Mouse (Mus musculus): ENCODE results near the gene Setd4.
A peak's percentile ranks its signal among the peaks of the same experiment; 100 is the strongest.

Gene Setd4

DNA sequence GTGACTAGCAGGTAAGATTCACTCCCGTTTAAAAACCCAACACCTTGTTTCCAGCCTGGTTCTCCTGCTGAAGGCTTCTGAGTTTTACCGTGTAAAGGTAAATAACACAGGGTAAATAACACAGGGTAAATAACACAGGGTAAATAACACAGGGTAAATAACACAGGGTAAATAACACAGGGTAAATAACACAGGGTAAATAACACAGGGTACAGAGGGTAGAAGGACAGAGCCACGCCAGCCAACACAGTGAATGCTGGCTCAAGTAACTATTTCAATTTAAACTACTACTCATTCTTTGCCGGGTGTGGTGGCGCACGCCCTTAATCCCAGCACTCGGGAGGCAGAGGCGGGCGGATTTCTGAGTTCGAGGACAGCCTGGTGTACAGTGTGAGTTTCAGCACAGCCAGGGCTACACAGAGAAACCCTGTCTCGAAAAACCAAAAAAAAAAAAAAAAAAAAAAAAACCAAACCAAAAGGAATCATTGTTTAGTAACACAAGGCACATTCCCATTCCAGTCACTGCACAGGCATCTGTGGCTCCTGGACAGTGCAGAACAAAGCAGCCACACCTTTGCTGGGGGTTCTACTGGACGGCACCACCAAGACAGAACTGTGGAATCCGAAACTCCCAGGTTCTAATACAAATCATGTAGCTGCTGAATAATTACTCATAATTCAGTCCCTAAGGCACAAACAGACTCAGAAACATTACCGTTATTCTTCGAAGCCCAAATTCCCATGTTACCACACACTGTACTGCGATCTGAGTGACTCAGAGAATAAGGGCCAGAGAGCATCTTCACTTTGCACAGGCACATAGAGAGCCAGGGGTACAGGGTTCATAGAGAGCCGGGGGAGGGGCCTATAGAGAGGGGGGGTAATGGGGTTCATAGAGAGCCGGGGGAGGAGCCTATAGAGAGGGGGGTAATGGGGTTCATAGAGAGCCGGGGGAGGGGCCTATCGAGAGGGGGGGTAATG lies 12.1 kb downstream of the Setd4 start:
- DNase-seq = no peak

DNA sequence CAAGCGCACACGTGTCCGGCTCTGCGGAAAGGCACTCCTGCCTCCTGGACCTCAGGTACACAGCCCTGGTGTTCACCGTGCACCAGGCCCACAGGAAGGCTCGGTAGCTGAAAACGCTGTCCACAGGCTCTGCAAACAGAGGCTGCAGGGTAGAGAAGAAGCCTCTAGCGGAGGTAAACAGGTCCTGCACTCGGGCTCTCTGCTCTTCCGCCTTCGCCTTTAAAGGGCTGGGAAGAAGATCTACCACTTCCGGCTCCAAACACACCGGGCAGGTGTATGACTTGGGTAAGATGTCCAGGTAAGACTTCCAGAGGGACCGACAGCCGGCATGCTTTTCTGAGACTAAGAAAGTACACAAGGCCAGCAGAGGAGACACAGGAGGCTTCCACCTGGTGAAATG lies 12.9 kb downstream of the Setd4 start:
- DNase-seq = no peak

DNA sequence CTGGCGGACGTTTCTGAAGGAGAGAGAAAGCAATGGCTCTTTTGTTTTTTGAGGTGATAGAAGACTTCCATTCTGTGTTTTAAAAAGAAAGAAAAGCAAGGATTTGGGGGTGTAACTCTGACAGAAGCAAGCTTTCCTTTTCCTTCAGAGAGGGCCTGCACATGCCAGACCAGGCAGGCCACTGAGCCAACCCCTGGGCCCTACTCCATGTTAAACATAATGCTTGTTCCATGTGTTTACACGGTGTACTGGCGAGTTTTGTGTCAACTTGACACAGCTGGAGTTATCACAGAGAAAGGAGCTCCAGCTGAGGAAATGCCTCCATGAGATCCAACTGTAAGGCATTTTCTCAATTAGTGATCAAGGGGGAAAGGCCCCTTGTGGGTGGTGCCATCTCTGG lies 15.6 kb downstream of the Setd4 start:
- DNase-seq = no peak

DNA sequence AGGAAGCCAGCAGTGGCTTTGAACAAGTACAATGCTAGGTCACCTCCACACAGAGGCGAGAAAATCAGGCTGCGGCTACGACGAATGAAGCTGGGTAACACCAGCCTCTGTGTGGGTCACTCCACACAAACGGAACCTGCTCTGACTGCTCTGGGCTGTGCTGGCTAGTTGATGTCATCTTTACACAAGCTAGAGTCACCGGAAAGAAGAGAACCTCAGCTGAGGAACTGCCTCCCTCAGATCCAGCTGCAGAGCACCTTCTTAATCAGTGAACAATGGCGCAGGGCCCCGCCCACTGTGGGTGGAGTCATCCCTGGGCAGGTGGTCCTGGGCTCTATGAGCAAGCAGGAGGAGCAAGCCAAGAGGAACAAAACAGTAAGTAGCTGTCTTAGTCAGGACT lies 17.5 kb downstream of the Setd4 start:
- no peak for DNase-seq

DNA sequence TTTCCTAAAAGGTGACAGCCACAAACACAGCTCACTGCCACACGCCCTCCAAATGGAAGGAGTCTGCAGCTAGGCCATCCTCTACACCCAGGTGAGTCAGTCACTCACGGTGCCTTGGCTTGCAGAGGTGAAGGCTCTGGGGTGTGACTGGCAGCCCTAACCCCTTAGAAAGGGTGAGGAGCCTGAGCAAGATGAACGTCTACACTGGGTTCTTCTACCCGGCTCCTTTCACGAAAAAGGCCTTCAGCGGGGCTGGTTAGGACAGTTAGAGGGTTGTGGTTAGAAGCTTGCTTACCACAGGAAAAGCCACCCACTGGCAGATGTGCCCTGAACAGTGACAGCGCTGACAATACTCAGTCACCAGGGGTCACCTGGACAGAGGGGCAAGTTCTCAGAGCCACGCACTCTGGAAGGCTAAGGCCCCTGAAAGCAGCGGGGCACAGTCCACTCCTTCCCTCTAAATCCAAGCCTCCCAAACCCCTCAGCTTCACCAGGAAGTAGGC lies 18.1 kb downstream of the Setd4 start:
- DNase-seq = no peak

DNA sequence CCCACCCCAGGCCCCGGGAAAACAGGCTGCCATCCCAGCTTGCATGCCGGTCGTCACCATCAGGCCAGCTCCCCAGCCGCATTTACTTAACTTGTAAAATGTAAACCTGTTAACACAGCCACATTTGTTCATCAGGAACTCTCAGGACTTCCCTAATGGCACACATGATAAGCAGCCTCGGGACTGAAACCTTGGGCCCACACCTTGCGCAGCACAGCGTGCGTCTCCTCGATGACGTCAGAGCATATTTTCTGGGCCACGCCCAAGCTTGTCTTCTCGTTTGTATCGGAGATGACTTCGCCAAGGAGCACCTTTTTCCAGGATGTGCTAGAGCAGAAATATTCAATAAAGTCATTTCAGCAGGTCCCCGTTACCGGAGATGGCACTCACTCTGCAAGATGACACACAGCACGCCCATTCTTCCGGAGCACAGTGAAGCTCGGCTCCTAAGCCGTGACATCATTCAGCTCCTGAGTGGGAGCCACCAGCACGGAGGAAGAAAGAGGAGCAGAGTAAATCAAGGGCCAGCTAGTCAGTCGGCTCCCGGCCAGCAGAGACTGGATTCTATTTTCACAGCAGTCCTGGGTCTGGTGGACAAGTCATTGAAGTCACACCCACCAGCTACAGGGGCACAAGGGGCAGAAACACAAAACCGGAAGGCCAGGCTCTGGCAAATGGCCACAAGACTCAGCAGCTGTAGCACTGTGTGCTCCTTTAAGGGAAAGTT lies 18.7 kb downstream of the Setd4 start:
- peak; percentile 41 for DNase-seq

DNA sequence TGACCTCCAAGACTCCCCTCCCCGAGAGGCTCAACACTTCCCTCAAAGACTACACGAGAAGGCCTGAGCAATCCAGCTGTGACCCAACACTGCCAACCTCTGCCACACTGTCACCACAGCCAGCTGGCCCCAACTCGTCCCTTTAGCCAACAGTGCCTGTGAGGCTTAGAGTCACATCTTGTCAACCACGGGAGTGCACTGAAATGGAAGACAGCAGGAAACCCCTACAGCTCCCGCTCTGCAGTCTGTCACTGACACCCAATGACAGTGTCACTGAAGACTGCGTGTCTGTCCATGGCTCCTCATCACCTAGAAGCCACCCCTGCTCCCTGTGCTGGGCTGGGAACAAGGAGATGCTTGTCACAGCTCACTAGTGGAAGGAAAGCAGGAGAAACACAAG lies 22.7 kb downstream of the Setd4 start:
- DNase-seq = no peak

DNA sequence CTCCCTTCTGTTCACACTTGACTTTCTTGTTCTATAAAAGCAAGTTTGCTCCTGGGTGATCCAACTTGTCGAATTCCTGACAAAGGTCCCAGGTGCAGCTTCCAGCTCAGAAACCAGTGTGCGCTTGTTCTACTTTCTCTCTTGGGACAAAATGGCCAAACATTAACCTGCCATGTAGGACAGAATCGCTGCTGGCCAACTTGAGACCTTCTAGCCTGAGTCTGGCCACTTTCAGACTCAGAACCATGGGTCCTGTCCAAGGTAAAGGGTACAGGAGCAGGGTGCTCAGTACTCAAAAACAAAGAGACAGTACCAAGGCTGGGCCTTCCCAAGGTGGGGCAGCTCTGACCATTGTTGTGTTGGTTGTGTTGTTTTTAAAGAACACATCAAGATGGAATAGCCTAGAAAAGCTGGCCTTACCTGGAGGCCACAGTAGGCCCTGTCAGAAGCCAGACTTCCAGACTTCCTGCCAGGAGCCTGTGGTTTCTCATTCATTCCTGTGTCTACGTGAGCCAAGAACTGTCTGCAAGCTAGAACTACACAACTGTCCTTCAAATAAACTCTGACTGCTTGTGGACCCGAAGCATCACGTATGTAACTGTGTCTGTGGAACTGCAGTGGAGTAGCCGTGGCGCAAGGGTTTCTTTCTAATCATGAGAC lies 25.4 kb downstream of the Setd4 start:
- DNase-seq = peak; percentile 27

DNA sequence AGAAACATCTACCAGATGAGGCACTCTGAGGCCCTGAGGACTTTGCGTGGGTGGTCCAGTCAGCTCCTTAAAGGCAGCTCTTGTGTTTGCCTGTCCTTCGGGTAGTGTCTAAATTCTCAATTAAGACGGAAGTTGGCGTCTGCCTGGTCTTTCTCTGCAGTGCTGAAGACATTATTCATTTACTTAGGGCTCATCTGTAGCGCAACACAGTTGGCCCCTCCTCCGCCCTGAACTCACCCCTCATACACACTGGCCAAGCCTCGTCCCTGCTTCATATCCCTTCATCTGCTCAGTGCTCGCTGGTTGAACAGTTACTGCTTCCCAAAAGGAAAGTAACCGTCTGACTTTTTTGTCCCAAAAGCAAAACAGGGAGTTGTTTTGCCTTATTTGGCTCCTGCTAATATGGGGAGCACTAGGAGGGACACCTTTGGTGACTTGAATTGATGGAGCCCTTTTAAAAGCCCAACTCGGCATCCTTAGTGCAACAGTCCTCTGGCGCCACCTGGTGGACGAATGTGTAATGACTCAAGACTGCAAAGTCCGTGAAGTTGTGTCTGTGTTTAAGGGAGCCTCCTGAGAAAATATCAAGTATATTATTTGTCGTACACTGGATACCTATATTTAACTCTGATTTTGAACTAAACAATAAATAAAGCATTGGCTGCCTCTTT lies 27.3 kb downstream of the Setd4 start:
- peak; percentile 91 for DNase-seq

DNA sequence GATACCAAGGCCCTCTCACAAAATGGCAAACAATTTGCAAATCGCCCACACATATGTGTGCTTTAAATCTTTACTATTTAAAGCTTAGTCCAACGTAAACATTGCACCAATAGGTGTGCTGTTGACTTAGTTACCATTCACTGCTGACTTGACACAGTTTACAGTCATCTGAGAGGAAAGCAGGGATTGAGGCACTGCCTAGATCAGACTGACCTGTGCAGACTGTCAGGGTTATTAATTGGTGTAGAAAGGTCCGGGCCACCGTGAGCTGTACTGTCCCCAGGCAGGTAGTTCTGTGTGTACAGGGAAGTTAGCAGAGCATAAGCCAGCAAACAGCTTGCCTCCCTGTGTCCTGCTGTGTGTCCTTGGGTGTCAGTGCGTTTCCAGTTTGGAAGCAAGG lies 28.3 kb downstream of the Setd4 start:
- no peak for DNase-seq

DNA sequence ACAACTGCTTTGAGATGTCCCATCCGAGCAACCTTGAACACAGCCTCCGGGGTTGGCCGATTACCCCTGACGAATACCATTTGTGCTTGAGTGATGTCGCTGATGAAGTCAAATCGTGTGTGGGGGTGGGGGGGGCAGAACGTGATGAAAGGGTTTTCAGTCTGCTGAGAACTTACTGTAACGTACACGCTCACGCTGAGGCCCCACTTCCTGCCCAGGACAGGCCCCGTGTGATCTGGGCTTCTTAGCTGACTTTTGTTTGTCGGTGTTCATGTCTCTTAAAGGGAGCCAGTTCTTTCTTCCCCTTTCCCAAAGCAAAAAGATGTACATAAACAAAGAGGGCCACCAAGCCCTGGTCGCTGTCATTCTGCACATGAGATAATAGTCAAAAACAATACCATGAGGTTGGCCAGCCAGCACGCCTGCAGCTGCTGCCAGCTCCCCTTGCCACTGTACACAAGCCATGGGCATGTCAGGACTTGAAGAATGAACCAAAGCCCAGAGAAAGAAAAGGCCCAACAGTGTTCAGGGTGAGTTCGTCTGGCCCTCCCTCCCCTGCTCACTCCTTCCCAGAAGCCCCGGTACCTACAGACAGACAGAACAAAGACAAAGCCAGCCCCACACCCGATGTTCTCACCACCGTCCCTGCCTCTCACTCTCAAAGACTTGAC lies 29.2 kb downstream of the Setd4 start:
- DNase-seq = no peak

DNA sequence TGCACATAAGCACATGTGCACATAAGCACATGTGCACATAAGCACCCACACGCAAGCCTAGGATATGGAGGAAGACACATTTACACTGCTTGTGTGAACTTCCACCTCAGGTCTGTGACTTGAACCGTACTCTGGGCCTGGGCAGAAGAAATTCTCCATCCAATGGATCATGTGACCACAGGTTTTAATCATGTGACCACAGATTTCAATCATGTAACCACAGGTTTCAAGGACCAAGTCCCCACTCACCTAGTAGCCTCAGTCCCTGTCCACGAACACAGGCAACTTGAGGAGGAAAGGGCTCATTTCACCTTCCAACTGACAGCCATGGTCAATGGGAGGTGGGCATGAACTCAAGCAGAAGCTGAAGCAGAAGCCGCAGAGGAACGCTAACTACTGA lies 30.4 kb downstream of the Setd4 start:
- DNase-seq = no peak

DNA sequence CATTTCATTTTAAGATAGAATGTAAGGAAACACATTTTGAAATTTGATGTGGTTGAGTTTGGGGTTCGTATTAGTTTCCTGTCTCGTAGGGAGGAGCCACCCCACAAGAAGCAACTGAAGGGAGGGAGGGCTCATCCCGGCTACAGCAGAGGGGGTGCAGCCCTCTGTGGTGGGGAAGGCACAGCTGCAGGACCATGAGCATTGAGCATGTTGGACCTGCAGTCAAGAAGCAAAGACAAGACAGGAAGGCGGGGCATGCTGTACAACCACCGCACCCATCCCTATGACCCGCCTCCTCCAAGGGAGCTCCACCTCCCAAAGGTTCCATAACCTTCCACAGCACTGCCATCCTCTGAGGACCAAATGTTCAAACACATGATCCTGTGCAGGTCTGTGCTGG lies 31.5 kb downstream of the Setd4 start:
- no peak for DNase-seq

DNA sequence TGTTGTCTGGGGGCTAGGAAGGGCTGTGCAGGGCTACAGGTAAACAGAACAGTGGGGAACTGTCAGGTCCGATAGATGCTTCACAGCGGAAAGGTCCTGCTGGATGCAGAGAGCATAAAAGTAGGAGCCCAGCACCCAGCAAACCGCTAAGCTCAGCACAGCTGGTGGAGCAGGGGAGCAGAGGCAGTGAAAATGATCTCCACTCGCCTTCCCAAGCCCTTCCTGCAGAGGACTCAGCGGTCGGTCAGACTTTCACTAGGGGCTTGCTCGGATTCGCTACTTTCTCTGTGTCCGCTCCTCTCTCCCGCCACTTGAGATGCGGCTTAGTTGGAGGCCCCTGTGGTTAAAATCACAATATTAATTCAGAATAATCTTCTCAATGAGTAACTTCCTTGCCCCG lies 45.4 kb downstream of the Setd4 start:
- peak; percentile 29 for DNase-seq

DNA sequence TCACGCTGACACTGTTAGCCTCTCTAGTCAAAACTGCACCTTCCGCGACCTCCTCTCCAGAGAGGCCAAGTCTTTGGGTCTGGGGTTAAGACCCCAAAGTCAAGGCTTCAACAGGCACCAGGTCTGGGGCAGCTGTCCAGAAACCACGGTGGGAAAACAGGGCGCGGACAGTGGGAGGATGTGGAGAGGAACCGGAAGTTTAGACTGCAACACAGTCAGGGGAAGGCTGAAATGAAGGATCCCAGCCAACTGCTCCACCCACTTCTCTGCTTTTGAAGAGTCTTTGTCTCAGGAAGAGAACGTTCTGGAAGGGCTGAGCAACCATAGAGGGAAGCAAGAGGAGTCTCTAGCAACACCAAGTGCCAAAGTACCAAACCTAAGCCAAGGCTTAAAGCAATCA lies 46.2 kb downstream of the Setd4 start:
- DNase-seq = peak; percentile 24

DNA sequence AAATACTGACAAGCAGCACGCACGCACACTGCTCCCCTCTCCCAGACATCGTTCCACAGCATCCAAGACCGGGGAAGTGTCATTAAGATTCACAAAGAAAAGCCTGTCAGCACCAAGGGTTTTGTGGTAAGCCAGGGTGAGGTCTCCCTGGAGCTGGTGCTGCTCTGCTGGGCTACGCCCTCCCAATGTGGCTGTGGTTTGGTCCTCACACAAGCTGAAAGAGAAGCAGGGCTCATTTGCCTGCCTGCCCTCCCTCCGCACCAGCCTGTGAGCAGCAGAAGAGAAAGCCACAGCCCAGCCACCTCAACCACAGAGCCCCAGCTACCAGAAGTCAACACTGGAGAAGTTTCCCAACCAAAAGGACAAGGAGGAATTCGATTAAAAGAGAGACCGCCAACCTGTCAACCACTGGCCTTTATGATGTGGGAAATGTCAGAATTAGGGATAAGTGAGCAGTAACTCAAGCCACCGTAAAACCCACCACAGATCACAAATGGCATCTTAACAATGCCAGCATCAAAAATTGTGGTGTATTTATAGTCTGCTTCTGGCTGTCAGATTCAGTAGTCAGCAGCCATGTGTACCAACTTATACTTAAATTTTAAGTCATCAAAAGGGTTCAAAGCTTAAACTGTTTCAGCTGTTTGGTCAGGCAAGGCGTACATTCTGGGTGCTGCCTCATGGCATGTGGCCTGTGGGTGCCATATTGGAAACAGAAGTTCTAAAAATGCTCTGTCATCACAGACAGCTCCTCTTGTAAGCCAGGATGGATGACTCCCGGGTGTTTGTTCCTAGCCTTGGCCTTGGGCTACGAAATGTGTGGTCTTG lies 51.0 kb downstream of the Setd4 start:
- no peak for DNase-seq

DNA sequence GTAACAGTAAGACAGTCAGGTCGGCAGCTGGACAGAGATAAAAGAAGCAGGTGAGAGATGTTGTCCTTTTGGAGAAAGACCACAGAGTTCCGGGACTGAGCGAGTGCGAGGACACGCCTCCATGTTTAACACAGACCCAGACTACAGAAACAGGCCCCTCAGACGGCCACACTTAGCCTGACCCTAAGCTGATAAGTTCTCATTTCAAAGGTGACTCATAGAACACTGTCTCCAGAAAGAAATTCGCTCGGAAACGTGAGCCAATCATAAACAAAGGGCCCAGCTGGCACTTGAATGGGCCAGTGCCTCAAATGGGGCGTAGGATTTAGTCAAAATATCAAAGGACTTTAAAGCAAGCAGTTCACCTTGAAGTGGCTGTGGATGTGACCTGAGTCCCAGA lies 54.6 kb downstream of the Setd4 start:
- no peak for DNase-seq

DNA sequence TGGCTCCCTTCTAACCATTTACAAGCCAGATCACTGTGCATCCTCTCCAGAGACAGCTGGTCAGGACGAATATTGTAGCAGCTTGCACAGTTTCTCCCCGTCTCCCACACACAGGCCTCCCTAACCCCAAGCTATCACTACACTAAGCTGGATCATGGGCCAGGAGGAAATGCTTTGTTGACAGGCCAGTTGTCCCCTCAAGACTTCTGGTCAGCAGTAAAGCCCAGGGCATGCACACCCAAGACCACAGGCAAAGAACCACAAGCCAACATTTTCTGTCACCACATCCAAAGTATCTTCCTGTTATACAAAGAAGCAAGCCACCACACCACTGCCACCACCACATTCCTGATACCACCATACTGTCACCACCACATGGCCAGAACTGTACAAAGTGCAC lies 55.8 kb downstream of the Setd4 start:
- peak; percentile 15 for DNase-seq

DNA sequence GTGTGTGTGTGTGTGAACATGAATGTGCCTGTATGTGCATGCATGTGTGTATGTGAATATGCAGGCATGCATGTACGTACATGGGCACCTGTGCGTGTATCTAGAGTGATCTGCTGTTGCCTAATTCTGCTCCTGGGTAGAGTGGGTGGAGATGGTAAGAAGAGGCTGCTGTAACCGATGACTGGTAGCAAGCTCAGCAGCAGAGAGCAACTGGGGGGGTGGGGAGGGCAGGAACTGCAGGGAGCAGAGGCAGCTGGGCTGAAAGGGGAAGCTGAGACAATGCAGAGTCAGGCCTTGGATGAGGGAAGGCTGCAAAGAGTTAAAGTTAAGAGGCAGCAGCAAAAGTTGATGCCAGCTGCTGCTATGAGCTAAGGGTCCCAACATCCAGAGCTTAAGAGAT lies 56.7 kb downstream of the Setd4 start:
- no peak for DNase-seq

DNA sequence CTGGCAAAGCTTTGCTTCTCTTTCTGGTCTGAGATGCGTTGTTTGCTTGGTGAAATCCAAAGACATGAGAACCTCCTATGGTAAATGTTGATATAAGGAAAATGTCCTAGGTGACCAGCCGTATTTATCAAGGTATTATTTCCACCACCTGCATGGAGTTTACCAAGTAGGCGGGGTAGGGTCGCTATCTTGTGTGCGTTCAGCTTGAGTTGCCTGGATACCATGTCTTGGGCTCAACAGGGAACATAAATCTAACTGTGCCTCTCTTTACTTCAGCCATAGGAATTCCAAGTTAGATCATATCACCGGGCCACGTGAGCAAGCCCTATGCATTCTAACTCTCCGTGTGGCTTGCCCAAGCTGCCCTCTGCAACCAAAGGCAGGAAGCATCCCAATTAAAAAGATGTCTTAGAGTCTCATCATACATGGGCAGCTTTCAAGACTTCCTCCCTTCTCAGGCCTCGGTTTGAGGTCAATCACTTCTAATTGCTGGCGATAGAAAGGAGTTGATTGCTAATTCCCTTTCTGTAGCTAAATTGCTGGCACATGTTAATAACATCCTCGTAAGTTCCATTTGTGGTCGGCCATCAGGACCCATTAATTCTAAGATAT lies 57.4 kb downstream of the Setd4 start:
- no peak for DNase-seq

DNA sequence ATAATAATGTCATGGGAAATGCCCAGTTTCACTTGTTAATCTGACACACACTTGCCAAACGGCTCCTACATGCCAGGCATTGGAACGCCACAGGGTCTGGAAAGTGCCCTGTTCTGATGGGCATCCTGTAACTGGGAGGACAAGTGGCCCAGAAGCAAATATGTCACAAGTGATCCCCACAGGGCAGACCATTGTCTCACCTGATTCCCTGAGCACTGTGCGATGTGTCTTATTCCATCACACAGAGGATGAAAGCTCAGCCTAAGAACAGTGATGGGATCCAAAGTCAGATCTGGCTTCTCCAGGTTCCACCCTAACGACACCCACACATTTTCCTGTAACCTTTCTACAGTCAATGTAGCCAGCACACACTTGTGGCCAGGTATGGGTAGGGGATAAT lies 58.9 kb downstream of the Setd4 start:
- no peak for DNase-seq

Measured in kidney, postnatal 10 days (tissue).